Mouse (Mus musculus): ENCODE measurements at regions not wholly inside any gene's neighbourhood (a gene's known extent, or its start where the extent isn't known, plus 50 kb on each side); places are given as distances from the start of the nearest gene placed in this dataset.

DNA sequence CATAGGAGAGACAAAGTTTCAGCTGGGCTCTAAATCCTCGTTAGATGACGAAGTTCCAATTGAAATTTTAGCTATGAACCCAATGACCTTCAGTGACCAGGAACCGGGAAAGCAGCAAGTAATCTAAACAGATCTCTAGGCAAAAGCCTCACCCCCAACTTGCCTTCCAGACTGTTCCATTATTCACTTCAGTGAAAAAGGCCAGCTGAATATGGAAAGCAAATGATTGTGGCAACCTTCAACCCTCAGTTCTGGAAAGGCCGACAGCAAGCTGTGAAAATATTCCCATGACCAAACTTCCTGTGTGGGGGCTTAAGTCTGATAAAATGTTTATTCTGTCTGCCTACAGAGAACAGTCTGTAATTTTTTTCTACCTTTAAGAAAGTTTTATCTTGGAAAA, 252.5 kb upstream of the Nrip1 start:
- no peak for TF ChIP-seq CTCF (IDR thresholded peaks at IDR 0.05; ENCODE audit: control insufficient read depth, insufficient read depth, insufficient replicate concordance, low read depth, low read length)
- TF ChIP-seq POLR2A (IDR thresholded peaks at IDR 0.05; ENCODE audit: control insufficient read depth, low read depth, low read length) = no peak
